Mouse (Mus musculus) ES-E14 (cell line): ENCODE data around the gene Pabpc1l. TPM values are rescaled to one million over a fixed set of nuclear protein-coding genes. Genes with fewer than 3 reads are reported as not detected.
A peak's percentile ranks its signal among the peaks of the same experiment; 100 is the strongest.

Experiments
- DNase-seq: peaks from one replicate; pipeline ENCODE4 v3.0.0-alpha.2; 2013; ENCODE audit warnings: low read depth, low spot score
- H3K27ac ChIP-seq: 2 replicates; pipeline ENCODE4 v1.5.1; 2012; ENCODE audit warnings: low read depth, mild to moderate bottlenecking, low read length, moderate library complexity, mixed read lengths; ENCODE audit not compliant: poor library complexity, insufficient read depth, severe bottlenecking
- H3K36me3 ChIP-seq: 2 replicates; pipeline ENCODE4 v1.6.1; 2012; ENCODE audit warnings: mild to moderate bottlenecking, low read length, moderate library complexity, mixed read lengths; ENCODE audit not compliant: control insufficient read depth, poor library complexity, insufficient read depth, severe bottlenecking
- H3K4me1 ChIP-seq, 2 experiments: fragments of 150-350 bp in 1 of 2; sonication (generic) in 1 of 2; 2 replicates each; pipeline ENCODE4 v1.6.1; 2012; ENCODE audit warnings: low read length in 2 of 2, mild to moderate bottlenecking in 1 of 2, mixed read lengths in 1 of 2; ENCODE audit not compliant: control insufficient read depth in 2 of 2, insufficient read depth in 2 of 2, poor library complexity in 1 of 2
- H3K4me3 ChIP-seq, 2 experiments: fragments of 150-350 bp in 1 of 2; sonication (generic) in 1 of 2; 2 replicates each; pipeline ENCODE4 v1.5.1; 2012; ENCODE audit warnings: low read length in 2 of 2, low read depth in 1 of 2, mild to moderate bottlenecking in 1 of 2, mixed read lengths in 1 of 2; ENCODE audit not compliant: insufficient read depth in 1 of 2, poor library complexity in 1 of 2, severe bottlenecking in 1 of 2
- H3K9ac ChIP-seq: 2 replicates; pipeline ENCODE4 v1.6.1; 2012; ENCODE audit warnings: low read depth, mild to moderate bottlenecking, low read length, mixed read lengths; ENCODE audit not compliant: poor library complexity, insufficient read depth, severe bottlenecking
- H3K9me3 ChIP-seq: fragments of 150-350 bp; sonication (generic); 2 replicates; pipeline ENCODE4 v1.6.1; 2012; ENCODE audit warnings: low read depth, mild to moderate bottlenecking, low read length; ENCODE audit not compliant: control insufficient read depth, insufficient read depth
- CHD2 ChIP-seq: IDR thresholded peaks from 2 replicates; pipeline ENCODE4 v1.6.1; 2014; ENCODE audit warnings: mild to moderate bottlenecking, low read depth, low read length, inconsistent platforms
- HCFC1 ChIP-seq: IDR thresholded peaks from 2 replicates; pipeline ENCODE4 v1.6.1; 2012; ENCODE audit warnings: low read length, inconsistent platforms, borderline replicate concordance; ENCODE audit not compliant: insufficient read depth
- MAFK ChIP-seq: IDR thresholded peaks from 2 replicates; pipeline ENCODE4 v1.6.1; 2014; ENCODE audit warnings: mild to moderate bottlenecking, low read depth, low read length, inconsistent platforms; ENCODE audit not compliant: insufficient read depth
- ZC3H11A ChIP-seq: IDR thresholded peaks from 2 replicates; pipeline ENCODE4 v1.6.1; 2012; ENCODE audit warnings: low read depth, mild to moderate bottlenecking, inconsistent platforms, low read length, borderline replicate concordance
- ZNF384 ChIP-seq: IDR thresholded peaks from 2 replicates; pipeline ENCODE4 v1.6.1; 2012; ENCODE audit warnings: low read depth, low read length, inconsistent platforms
- in situ Hi-C, 2 experiments: fragments of 600-800 bp; cut with MboI; formaldehyde crosslinking; loops; one replicate each; pipeline ENCODE4 v1.15.1; 2025; ENCODE audit warnings: low sequenced_read_pairs in 2 of 2, inconsistent platforms in 1 of 2; ENCODE audit not compliant: unreplicated experiment in 2 of 2
- total RNA-seq: library from RNA; depleted of rRNA; stranded (reverse); fragments of 300-350 nt; gene quantifications from 2 replicates; pipeline ENCODE4 v1.2.3, GENCODE M21; 2012; rRNA removed

The Pabpc1l gene
- 0.16 TPM in 1 of 2 replicates, not detected in the other for total RNA-seq

GRCm38 (mm10) chr2:164025150-164025549 lies at the start of gene Pabpc1l:
Gene Pabpc1l, plus strand, starts transcription at chr2:164025450.
- in situ Hi-C loops = no loop called here
- no peaks in the 10 kb centered on the region for H3K9me3 ChIP-seq
- TF ChIP-seq HCFC1 = no peak
- no peak for TF ChIP-seq MAFK
- no peak for TF ChIP-seq ZC3H11A
- no peak for TF ChIP-seq ZNF384
- TF ChIP-seq CHD2 = no peak
- no peak within 1 kb of the TSS for H3K9ac ChIP-seq
- no peaks in the 10 kb centered on the region for H3K36me3 ChIP-seq
- DNase-seq = no peak
- H3K4me1 ChIP-seq = peaks cover 0 to 5% of the 10 kb centered on the region in 2 experiments; a peak in 1 of 4 replicates
- no peak within 1 kb of the TSS for H3K27ac ChIP-seq
- peak within 1 kb of the TSS in 1 of 2 experiments; percentile 33; a peak in 1 of 4 replicates for H3K4me3 ChIP-seq

GRCm38 (mm10) chr2:163976448-163976847 lies 48.8 kb upstream of the Pabpc1l start:
- H3K9ac ChIP-seq = no peak overlapping the region
- DNase-seq = no peak
- H3K36me3 ChIP-seq = no peaks in the 10 kb centered on the region
- no peaks in the 10 kb centered on the region for H3K4me1 ChIP-seq
- no peak for TF ChIP-seq CHD2
- no peak overlapping the region for H3K4me3 ChIP-seq
- H3K9me3 ChIP-seq = no peaks in the 10 kb centered on the region
- in situ Hi-C loops = no loop called here
- no peak overlapping the region for H3K27ac ChIP-seq

- DNase-seq = no peak
- Histone ChIP-seq H3K36me3 (no peaks in the 10 kb centered on the region), H3K27ac (no peak overlapping the region), H3K4me1 (0 out of 4 replicates have a peak, but pooled peaks cover 0 to 2% of the 10 kb centered on the region in 2 experiments), H3K9me3 (no peaks in the 10 kb centered on the region), H3K4me3 (no peak overlapping the region), H3K9ac (no peak overlapping the region)
- TF ChIP-seq ZNF384 (no peak), CHD2 (no peak)
- in situ Hi-C loops = no loop called here
These were observed 38.0 kb upstream of the Pabpc1l start for GRCm38 (mm10) chr2:163987233-163987632.

- DNase-seq = no peak
- no peak overlapping the region for H3K9ac ChIP-seq
- H3K9me3 ChIP-seq = no peaks in the 10 kb centered on the region
- peaks cover 4% of the 10 kb centered on the region; the same call in 1 of the 2 replicates for H3K36me3 ChIP-seq
- no peak overlapping the region for H3K4me3 ChIP-seq
- in situ Hi-C loops = no loop called here
- TF ChIP-seq CHD2 = no peak
- no peak for TF ChIP-seq ZC3H11A
- no peak for TF ChIP-seq MAFK
- TF ChIP-seq ZNF384 = no peak
- TF ChIP-seq HCFC1 = no peak
- peaks cover 7 to 10% of the 10 kb centered on the region in 2 experiments for H3K4me1 ChIP-seq
- H3K27ac ChIP-seq = no peak overlapping the region
These were observed 32.4 kb upstream of the Pabpc1l start for GRCm38 (mm10) chr2:163992871-163993270.

- Histone ChIP-seq H3K9me3 (no peaks in the 10 kb centered on the region), H3K27ac (peak within 1 kb of the TSS; percentile 75), H3K9ac (peak within 1 kb of the TSS; percentile 99), H3K4me1 (peaks cover 7 to 8% of the 10 kb centered on the region in 2 experiments), H3K4me3 (peak within 1 kb of the TSS; percentile 96 to 99), H3K36me3 (peaks cover 7% of the 10 kb centered on the region; the same call in 1 of the 2 replicates)
- TF ChIP-seq ZC3H11A (no peak), ZNF384 (no peak), MAFK (no peak), CHD2 (no peak), HCFC1 (no peak)
- in situ Hi-C loops = no loop called here
- no peak for DNase-seq
These were observed 30.6 kb upstream of the Pabpc1l start, which contains the start of gene Ywhab for GRCm38 (mm10) chr2:163994654-163994976. Gene Ywhab, plus strand, starts transcription at chr2:163994960.
